In the genomic region with DNA sequence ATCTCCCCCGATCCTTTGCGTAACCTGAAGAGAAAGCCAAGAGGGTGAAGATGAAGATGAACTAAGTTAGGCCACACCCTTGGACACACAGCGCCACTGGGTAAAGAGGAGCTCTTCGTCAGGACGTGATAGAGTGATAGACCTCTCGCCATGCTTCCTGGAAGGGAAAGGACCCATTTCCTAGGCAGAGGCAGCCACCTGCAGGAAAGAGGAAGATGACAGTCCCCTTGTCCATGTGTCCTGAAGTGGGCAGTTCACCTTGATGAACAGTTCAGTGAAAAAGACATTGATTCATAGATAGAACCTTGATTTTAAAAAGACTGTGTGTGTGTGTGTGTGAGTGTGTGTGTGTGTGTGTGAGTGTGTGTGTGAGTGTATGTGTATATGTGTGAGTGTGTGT, we compare ENCODE assay signal across 19 mouse cellular contexts.
DNase-seq lines count a peak whose midpoint lies in the region; TF ChIP-seq lines count a peak whose summit lies in the region.
"Had no signal": no experiment of that assay in that cellular context is flagged by ENCODE, and none has a peak within 500 bp of the region (broad histone marks: within the 10 kb centered on the region; RNA-seq: fewer than 3 reads in every experiment).

No protein-coding gene starts in this region.

- no peaks in the 10 kb centered on the region for H3K4me1 ChIP-seq in kidney, adult 2 months (ENCODE audit: control insufficient read depth, insufficient read depth, low read length)
- no peaks in the 10 kb centered on the region for H3K4me1 ChIP-seq in lung, adult 2 months (ENCODE audit: control insufficient read depth, insufficient read depth, low read length)
- no peaks in the 10 kb centered on the region for H3K4me1 ChIP-seq in cortical plate, adult 2 months (ENCODE audit: control insufficient read depth, insufficient read depth, low read length)
- H3K4me1 ChIP-seq in limb, embryonic 10.5 days: peaks cover 56% of the 10 kb centered on the region
- H3K4me1 ChIP-seq: megakaryocyte, embryonic 14.5 days had no signal

- no peaks in the 10 kb centered on the region for H3K36me3 ChIP-seq in kidney, adult 2 months (ENCODE audit: control insufficient read depth, insufficient read depth, low read length)
- no peaks in the 10 kb centered on the region for H3K36me3 ChIP-seq in limb, embryonic 10.5 days
- H3K36me3 ChIP-seq: forebrain, embryonic 10.5 days; neural tube, embryonic 12.5 days had no signal

- no peak for TF ChIP-seq POLR2A in kidney, adult 2 months (IDR thresholded peaks at IDR 0.05; ENCODE audit: low read depth, low read length)
- no peak for TF ChIP-seq POLR2A in lung, adult 2 months (IDR thresholded peaks at IDR 0.05; ENCODE audit: borderline replicate concordance, extremely low read depth, low read depth, low read length)
- TF ChIP-seq POLR2A in cortical plate, adult 2 months (IDR thresholded peaks at IDR 0.05; ENCODE audit: extremely low read depth, insufficient read depth, low read length): no peak

- no peak overlapping the region for H3K27ac ChIP-seq in kidney, adult 2 months (ENCODE audit: insufficient read depth, low read depth, low read length)
- H3K27ac ChIP-seq in cortical plate, adult 2 months (ENCODE audit: insufficient read depth, low read length): no peak overlapping the region
- peak overlapping the region; percentile 66 for H3K27ac ChIP-seq in limb, embryonic 10.5 days
- H3K27ac ChIP-seq: forebrain, embryonic 10.5 days; neural tube, embryonic 12.5 days had no signal

- H3K9me3 ChIP-seq in limb, embryonic 10.5 days (replicated peaks): no peaks in the 10 kb centered on the region
- H3K9me3 ChIP-seq: forebrain, embryonic 10.5 days; neural tube, embryonic 12.5 days had no signal

- peak; percentile 21; the same call in 1 of the 2 replicates for TF ChIP-seq CTCF in kidney, adult 2 months (conservative IDR thresholded peaks at IDR 0.05; ENCODE audit: insufficient read depth, insufficient read length, low read depth, low read length)
- peak; percentile 43; the same call in 1 of the 2 replicates for TF ChIP-seq CTCF in lung, adult 2 months (IDR thresholded peaks at IDR 0.05; ENCODE audit: insufficient read depth, low read length)
- 0 out of 2 replicates have a peak, but pooled peaks have one; percentile 19 for TF ChIP-seq CTCF in cortical plate, adult 2 months (IDR thresholded peaks at IDR 0.05; ENCODE audit: extremely low read depth, insufficient read depth, low read length)

- WGBS in kidney, adult 2 months: 68% methylated on average over 6 of the region's 6 CpGs
- 60% methylated on average over 6 of the region's 6 CpGs for WGBS in lung, adult 2 months
- WGBS in limb, embryonic 10.5 days: 87% methylated on average over 6 of the region's 6 CpGs

- no peaks in the 10 kb centered on the region for H3K27me3 ChIP-seq in kidney, adult 2 months (replicated peaks; ENCODE audit: control insufficient read depth, insufficient read depth, low read length)
- H3K27me3 ChIP-seq in limb, embryonic 10.5 days (ENCODE audit: low read depth, poor library complexity, severe bottlenecking): no peaks in the 10 kb centered on the region
- H3K27me3 ChIP-seq: megakaryocyte, embryonic 14.5 days; neural tube, embryonic 12.5 days had no signal

- H3K4me3 ChIP-seq in kidney, adult 2 months (ENCODE audit: insufficient read depth, low read depth, low read length): no peak overlapping the region
- no peak overlapping the region for H3K4me3 ChIP-seq in lung, adult 2 months (replicated peaks; ENCODE audit: extremely low read depth, low read depth, low read length)
- no peak overlapping the region for H3K4me3 ChIP-seq in cortical plate, adult 2 months (ENCODE audit: insufficient read depth, low read length)
- H3K4me3 ChIP-seq in limb, embryonic 10.5 days: no peak overlapping the region
- H3K4me3 ChIP-seq: forebrain, embryonic 10.5 days; megakaryocyte, embryonic 14.5 days; neural tube, embryonic 12.5 days had no signal

- no peak for DNase-seq in kidney, adult 2 months
- DNase-seq in kidney, adult 8-10 months: no peak
- DNase-seq in lung, adult 2 months: no peak
- DNase-seq in lung, postnatal 10 days: no peak
- DNase-seq in limb, embryonic 10.5 days (ENCODE audit: low spot score): no peak
- DNase-seq in right cerebral cortex, postnatal 36 days (ENCODE audit: low spot score in 2 of 2): no peak
- DNase-seq: adrenal gland, adult 2 months; cerebellum, adult 11 months; cerebellum, adult 9-11 months; gastrocnemius, postnatal 25 days; kidney, adult 11 months; kidney, postnatal 10 days; midbrain, embryonic 14.5 days; right cerebral cortex, postnatal 14 days; spleen, adult 18-20 months had no signal
